Mouse (Mus musculus): ENCODE measurements at regions not wholly inside any gene's neighbourhood (a gene's known extent, or its start where the extent isn't known, plus 50 kb on each side); places are given as distances from the start of the nearest gene placed in this dataset.

DNA sequence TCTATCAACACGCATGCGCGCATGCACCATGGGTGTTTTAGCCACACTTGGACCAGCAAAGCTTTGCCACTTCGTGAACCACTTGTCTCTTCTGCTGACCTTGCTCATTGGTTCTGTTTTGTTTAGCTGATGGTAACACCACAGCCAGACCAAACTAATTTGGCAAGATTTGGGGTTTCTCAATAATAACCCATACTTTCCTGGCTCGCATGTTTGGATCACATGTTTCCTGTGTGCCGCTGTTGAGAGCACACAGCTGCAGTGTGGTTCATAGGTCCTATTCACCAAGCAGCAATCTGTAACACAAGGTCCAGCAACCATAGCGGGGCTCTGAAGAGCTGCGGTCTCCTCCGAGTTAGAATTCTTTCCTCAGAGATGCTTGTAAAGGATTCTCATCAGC is 126.4 kb upstream of the Gas1 start:
- DNase-seq = no peak

DNA sequence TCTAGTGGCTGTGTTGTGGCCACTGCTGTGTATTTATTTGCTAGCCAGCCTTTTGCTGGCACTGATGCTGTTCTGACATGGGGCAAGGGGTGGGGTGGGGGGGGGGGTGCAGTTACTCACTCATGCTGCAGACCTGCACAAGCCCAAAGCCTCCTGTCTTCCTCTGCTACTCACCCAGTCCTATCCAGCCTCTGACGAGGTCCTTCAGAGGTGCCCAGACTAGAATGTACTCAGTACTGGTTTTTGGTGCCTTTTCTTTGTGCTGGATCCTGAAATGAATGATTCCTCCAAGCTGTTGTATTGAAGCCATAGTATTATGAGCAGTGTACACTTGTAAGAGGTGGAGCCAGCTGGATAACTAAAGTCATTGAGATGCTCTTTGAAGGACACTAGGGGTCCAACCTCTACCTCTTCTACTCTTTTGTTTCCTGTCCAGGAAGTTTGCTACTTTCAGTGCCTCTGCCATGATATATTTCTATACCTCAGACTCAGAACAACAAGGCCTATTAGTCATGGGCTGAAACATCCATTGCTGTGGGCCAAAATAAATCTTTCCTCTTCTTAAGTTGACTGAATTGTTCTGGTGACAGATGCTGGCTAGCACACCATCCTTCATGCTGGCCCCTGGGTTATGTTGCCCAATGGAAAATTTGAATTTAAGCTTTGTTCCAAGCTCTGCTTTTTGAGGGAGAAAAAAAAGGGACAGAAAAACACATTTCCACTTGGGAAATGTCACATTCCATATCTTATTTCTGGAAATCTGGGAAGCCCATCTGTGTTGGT is 128.1 kb upstream of the Gas1 start:
- DNase-seq = no peak

DNA sequence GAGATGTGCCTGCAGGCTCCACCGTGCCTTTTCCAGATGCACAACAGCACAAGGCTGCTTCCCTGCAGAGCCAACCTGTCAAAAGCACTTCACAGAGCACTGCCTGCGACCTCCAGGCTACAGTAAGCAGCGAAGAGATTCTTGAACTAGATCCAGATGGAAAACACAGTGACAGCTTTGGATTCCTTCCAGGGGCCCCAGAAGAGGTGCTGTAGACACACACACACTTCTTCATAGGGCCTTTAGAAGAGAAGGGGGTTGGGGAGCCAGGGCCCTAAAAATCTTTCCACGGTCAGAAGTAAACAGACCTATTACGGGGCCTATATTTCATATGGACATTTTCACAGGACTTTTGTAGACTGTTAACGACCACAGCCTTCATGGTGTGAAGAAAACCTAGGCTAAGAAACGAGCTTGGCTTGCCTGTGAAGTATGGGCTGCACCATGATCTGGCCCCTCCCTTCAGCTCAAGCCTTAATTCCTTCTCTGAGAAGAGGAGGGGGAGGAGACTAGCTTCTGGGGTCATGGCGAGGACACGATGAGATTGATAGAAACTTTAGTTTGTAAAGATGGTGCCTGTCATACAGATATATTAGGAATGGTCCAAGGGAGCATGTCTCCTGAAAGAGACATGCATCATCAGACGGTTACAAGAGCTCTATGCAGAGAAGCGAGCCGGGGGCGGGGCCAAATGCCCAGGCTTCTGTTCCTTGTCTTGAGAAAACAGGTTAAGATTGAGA is 131.1 kb upstream of the Gas1 start:
- DNase-seq = no peak

DNA sequence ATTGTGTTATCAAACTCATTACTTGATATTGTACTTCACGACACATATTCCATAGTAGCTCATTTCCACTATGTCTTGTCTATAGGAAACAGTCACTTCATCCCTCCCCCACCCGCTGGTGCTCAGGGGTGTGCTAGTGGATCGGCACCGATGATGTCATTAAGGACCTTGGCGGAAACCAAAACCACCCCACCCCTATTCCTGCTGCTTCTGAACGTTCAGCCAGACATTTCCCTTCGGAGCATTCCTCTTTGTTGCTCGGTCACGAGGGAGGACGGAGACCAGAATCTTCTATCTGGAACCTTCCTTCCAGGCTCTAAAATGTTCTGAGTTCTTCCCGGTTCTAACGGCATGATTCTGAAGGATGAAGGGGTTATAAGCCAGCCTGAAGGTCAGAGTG is 132.3 kb upstream of the Gas1 start:
- DNase-seq = no peak

DNA sequence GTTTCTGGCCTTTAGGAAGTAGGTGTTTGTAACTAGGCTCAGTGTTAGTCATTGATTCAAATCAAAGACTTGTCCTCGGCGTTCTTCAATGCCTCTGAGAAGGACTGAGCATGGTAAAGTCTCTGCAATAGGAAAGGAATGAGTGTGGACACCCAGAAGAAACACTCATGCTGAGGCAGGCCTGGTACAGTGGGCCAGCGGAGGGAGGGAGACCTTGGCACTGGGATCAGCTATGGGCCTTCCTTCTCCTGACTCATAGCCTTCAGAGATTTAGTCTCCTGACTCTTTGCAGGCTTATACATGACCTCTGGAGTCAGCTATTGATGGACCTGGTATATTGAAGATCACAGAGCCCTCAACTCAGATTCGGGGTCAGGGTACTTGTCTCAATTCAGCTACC is 132.8 kb upstream of the Gas1 start:
- no peak for DNase-seq

DNA sequence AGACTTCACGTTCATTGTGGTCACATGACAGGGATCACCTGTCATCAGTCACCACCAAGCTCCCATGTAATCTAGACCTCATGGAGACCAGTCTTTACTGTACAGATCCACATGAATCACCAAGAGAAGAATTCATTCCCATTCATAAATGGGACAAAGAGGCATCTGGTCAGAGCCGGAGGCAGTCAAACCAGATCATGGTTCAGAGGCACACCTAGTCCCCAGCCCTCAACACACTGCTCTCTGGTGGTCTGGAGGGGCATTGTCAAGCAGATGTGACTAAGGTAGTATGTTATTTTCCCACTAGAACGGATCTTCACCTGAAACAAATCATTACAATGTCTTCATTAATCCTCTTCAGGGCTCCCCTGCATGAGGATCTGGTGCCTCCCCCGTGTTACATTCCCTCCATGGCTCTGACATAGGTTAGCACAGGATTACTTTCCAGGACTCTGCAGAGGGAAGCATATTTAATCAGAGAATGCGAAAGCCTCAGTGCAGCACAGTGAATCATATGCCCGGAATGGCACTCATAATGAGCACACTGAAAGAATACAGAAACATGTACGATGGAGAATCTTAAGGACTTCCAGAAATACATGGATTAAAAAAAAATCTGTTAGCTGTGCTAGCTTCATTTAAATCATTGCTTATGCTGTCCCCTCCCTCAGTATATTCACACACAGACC is 135.4 kb upstream of the Gas1 start:
- no peak for DNase-seq

DNA sequence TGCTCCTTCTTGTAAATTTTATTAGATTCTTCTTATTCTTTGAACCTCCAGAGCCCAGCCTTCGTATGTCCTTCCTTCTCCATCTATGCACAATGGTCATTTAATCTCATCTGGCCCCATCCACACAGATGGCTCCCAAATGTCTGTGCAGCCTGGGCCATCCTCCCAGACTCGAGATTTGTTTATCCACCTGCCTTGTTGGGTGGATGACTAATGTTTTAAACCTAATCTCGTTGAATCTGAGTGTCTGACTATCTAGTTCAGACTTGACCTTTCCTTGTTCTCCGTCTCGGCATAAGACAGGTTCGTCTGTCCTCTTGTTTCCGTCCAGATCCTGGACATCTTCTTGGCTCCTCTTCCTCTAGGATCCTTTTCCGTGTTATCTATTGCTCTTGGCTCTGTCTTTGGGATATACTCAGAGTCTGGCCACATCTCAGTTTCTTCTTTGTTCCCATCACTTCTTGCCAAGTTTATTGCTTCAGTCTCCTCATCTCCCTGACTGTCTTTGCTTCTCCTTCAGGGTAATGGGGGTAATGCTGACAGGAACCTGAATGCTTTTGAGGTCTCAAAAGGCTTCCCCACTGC is 141.4 kb upstream of the Gas1 start:
- DNase-seq = no peak

DNA sequence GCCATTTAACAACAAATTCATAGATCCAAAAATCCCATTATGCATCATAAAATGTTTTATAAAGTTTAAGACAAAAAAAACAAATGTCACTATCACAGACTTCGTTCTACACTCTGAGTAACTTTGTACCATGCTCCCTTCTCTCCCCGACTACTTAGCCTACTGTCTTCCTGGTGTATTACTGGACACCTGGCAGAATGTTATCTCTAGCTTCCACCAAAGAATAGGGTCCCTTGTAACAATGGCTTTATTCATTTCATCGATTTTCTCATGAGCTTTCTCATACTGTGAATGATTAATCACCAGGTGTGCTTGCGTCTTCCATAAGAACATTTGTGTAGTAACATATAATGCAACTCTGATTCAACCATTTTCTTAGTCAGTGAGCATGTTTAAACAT is 142.1 kb upstream of the Gas1 start:
- no peak for DNase-seq

DNA sequence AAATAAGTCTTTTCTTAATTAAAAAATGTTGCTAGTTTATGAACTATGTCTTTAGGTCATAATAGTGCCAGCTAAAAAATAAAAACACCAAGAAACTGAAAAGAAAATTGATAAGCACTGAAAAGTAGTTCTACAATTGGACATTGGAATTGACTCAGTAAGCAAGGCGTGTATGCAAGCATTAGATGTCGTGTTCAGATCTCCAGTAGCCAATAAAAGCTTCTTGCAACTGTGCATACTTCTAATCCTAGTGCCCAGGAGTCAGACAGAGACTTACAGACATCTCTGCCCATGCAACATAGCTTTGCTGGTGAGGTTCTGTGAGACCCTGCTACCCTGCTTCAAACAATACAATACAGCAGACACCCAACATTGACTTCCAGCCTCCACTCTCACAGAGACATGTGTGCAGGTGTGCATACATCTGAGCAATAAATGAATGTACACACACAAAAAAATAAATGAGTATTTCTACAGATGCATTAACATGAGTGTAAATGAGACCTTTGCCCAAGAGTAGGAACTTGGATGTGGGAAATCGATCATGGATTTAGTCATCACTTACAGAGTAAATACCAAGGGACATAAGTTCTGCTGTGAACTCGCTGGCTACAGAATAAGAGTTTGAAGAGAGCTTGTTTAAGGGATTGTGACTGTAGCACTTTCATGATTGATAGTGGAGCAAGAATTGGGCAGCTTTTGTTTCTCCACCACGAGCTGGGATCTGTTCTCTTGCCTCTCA is 142.9 kb upstream of the Gas1 start:
- DNase-seq = no peak

DNA sequence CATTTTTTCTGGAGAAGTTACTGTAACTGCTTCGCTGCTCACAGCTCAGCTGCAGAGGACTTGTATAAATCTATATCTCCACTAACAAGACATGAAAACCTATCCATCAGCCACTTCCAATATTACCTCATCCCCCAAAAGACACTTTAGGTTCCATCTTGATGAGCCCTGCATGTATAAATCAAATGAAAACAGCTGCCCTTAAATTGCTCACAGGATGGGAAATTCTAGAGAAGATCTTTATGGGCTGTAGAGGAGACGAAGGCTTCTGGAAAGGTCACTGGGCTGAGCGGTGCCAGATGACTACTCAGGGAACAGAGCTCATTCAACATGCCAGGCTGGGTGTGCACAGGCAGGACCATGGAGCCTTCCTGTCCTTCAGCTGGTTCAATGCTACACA is 145.4 kb upstream of the Gas1 start:
- DNase-seq = no peak

DNA sequence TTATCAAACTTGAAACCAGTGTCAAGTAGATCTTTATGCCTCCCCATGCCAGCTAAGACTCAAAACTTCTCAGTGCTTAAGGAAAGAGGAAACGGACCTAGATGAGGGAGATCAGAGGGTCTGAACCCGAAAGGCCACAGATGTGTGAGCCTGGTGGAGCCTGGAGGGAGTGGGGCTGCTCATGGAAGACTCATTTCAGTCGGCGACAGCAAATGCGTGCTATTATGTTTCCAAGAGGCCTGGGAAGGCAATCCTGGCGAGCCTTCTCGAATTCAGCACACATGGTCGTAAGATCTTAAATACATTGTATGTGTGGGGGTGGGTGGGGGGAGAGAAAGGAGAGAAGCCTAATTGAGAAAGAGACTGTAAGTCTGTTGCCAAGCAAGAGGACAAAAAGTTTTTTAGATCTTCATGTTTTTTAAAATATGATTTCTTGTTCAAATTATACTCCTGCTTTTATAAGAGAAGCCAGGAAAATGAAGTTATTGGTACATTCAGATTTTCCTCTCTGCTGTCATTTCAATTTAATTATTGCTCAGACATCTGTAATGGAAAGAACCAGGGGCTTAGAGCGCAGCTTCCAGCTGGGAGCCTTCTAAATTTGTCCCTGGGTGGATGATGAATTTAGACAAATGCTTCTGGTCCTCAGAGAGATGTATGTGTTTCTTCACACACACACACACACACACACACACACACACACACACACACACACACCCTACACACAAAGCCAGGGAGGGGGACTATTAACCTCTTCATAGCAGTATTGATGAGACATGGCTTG is 153.5 kb upstream of the Gas1 start:
- DNase-seq = no peak

DNA sequence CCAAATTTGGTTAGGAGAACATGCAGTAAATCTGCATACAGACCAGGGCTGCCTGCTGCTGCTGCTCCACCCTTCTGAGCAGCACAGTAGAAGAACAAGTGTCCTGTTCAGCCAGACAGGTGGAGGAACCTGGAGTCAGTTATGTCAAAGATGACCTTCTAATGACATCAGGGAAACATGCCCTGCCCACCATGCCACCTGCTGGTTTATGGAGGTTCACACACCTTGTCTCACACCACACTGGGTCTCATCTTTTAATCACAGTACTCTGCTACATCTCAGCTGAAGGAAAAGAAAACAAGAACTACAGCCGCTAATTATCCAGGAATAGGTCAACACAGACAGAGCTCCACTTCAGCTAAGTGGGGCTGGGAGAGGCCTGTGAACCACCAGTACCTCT is 159.0 kb upstream of the Gas1 start:
- DNase-seq = no peak

DNA sequence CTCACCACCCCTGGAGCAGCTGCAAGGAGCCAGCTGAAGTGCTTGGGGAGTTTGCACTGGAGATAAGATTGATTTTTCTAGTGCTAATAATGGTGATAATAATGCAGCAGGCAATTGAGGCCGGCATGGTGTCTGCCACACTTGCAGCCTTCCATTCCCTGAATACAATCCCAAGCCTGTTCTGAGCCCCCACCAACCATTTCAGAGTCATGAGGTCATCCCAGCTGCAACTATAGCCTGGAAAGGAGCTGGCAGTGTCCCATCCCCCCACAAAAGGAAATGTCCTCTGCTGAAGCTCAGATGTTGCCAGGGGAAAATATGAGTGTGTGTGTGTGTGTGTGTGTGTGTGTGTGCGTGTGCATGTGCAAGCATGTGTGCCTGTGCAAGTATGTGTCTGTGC is 160.2 kb upstream of the Gas1 start:
- DNase-seq = peak; percentile 0

DNA sequence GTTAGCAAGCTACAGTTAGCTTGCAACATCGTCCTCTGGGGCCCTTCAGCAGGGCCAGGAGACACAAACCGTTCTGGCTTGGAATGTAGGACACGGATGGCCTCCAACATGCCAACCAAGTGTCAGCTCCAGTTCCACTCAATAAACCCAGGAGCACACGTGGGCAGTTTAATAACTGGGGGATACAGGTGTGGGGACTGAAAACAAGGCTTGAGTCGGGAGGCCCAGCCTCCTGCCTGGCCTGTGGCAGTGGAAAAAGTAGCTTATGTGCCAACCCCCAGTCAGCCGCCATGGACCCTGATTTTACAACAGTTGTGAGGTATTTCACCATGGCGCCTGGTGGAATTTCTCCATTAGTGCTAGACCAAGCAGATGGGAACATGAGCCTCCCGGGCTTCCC is 160.9 kb upstream of the Gas1 start:
- DNase-seq = no peak

DNA sequence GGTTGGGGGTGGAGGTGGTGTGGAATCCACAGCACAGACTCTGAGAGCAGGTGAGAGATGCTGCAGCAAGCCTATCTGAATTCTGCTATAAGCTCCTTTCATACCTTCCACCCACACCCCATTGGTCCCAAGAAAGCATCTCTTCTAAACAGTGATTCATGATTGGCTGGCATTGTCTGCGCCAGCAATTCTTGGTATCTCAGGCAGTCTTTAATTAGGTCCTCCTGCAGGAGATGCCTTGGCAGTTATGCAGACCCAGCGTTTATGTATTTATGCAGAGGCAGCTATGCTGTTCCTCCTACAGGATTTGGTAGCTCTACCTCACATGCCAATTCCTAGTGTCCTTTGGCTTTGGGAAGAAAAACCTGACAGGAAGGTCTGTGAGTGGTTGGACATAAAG is 162.9 kb upstream of the Gas1 start:
- DNase-seq = no peak

DNA sequence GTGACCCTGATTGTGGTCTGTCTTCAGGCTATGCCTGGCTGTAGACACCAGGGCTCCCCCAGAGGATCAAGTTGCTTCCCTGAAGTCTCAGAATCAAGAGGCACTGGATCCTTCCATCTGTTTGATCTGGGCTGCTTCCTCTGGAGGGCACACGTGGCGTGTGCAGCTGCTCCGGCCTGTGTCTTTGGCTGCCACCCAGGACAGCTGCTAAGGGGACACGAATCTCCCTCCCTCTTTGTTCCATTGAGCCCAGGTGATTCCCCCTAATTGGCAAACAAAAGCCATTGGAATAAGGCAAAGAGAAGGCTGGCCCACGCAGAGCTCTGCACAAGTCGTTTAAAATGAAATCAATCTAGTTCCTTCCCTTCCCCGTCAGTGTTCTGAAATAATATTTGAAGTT is 170.7 kb upstream of the Gas1 start:
- no peak for DNase-seq

DNA sequence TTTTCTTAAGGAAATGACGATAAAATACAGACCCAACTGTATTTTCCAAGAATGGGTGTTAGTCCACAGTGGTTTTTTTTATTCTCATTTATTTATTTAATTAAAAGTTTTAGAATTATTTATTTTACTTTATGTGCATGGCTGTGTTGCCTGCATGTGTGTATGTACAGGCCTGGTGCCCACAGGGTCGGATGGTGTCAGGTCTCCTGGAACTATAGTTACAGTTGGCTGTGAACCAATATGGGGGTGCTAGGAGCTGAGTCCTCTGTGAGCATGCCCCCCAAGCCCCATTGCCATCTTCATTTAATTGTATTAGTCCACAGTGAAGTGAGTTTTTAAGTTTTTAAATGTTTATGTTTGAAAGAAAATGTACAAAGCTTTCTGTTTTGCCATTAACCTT is 171.3 kb upstream of the Gas1 start:
- no peak for DNase-seq

DNA sequence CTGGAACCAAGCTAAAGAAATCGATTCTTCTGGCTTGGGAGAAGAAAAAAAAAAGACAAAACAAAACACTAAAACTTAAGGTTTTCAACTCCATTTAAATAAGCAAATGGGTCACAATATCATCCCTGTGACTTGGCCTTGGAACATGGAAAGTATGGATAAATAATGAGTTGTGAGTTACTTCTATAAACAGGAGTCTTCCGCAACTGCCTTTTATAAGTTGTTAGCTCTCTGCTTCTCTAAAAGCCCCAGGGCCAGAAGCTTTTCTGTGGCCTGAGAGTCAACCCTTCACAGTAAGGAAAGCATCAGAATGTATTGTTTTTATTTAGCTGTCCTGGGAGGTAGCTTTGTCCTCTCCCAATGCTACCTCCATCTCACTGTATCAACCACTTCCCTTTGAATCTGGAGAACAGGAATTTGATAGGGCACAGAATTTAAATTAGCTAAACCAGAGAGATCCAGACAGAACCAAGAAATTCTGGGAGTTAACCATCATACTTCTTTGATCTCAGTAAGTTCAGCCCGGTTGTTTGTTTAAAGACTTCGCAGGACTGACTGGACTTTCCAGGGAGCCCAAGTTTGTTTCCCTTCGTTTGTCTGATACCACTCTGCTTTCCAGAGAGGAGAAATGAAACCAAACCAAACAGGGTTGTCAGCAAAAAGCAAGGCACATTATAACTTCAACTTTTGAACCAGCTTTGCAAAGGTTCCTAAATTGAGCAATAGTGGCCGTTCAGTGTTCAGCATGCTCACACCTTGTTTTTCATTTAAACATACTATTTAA is 178.7 kb upstream of the Gas1 start:
- DNase-seq = no peak

DNA sequence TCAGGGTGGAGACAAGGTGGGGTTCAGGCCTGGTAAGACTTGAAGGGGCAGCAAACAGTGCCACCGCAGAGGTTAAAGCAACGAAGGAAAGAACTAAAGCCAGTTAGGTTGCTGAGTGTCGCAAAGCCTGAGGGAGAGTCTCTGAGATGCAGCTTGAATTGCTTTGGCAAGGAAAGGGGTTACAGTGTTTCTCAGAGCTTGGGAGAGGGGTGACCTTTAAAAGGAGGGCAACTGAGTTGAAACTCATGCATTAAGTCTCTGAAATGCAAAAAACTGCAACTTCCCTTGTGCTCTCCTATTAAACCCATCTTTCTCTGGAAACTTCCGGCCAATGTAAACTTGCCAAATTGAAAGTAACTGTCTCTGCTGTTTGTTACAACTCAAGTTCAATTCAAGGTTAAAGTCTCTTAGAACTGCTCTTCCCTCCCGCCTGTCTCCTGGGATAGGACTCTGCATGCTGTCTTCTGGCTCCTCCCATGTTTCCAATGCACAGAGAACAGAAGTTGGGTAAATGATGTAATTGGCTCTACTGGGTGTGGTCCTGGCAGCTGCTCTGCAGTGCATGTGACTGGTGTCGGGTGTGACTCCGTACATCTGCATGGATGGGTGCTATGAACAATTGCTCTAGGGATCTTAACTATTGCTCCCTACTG is 181.4 kb upstream of the Gas1 start:
- no peak for DNase-seq

DNA sequence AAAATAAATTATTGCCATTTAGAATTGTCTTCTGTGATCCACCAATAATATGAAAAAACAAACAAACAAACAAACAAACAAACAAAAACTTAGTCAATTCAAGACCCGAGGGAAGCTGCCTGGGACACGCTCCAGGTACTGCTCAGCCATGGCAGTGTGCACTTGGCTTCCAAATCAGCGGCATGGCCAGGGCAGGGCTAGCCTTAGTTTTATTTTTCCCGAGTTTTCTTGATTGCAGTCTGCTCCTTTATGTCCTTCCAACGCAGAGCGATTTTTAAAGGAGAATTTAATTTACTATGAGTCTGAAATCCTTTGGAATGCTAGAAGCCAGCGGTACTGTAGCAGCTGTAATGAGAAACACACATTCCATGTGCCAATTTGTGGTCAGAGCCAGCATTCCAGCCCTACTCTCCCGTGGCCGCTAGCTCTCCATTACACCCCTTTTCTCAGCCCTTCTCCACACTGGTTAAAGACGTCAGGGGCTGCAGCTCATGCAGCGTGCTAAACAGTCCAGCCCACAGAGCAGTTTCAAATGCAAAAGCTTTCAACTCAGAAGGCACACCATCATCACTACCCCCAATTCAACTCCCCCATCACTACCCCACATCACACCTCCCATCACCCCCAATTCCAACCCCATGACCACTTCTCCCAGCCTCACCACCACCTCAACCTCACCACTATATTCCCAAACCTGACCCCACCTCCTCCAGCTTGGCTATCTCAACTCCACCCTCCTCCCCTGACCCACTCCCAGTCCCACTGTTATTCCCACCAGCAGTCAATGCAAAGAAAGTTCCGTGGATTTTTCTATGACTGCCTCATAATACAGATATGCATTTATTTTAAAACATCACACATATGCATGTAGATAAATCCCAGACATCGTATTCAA is 187.9 kb upstream of the Gas1 start:
- no peak for DNase-seq

All from cerebellum, adult 11 months (tissue).